Mouse (Mus musculus) testis, adult 2 months (tissue): ENCODE measurements around the gene Arhgef38. TPM values are rescaled to one million over a fixed set of nuclear protein-coding genes. Genes with fewer than 3 reads are reported as not detected.

Experiments used
- H3K27ac ChIP-seq: fragments of 200-500 bp; 2 replicates; pipeline ENCODE4 v1.5.1; 2012; ENCODE audit warnings: low read depth, low read length; ENCODE audit not compliant: control insufficient read depth, insufficient read depth
- H3K27me3 ChIP-seq: fragments of 200-500 bp; 2 replicates; pipeline ENCODE4 v1.6.1; 2012; ENCODE audit warnings: mild to moderate bottlenecking, low read length, moderate library complexity; ENCODE audit not compliant: control insufficient read depth, insufficient read depth
- H3K36me3 ChIP-seq: fragments of 200-500 bp; 2 replicates; pipeline ENCODE4 v1.6.1; 2012; ENCODE audit warnings: mild to moderate bottlenecking, low read length; ENCODE audit not compliant: control insufficient read depth, insufficient read depth
- H3K4me1 ChIP-seq: fragments of 200-500 bp; 2 replicates; pipeline ENCODE4 v1.6.1; 2012; ENCODE audit warnings: low read length; ENCODE audit not compliant: control insufficient read depth, insufficient read depth
- H3K4me3 ChIP-seq: fragments of 200-500 bp; 2 replicates; pipeline ENCODE4 v1.5.1; 2012; ENCODE audit warnings: low read depth, mild to moderate bottlenecking, low read length, moderate library complexity, mixed read lengths; ENCODE audit not compliant: control insufficient read depth
- CTCF ChIP-seq: fragments of 200-500 bp; IDR thresholded peaks from 2 replicates; pipeline ENCODE4 v1.5.1; 2012; ENCODE audit warnings: low read depth, mild to moderate bottlenecking, inconsistent platforms, low read length, moderate library complexity; ENCODE audit not compliant: control insufficient read depth, insufficient read depth, insufficient replicate concordance
- POLR2A ChIP-seq: fragments of 200-500 bp; IDR thresholded peaks from 2 replicates; pipeline ENCODE4 v1.6.1; 2012; ENCODE audit warnings: low read depth, mild to moderate bottlenecking, inconsistent platforms, low read length, moderate library complexity; ENCODE audit not compliant: control insufficient read depth
- polyA plus RNA-seq: library from polyadenylated mRNA; depleted of rRNA; stranded (reverse); fragments of >200 nt; gene quantifications from 2 replicates; pipeline ENCODE4 v1.2.3, GENCODE M21; 2012; rRNA removed

Arhgef38 gene
- polyA plus RNA-seq, 1 experiment = not detected

DNA sequence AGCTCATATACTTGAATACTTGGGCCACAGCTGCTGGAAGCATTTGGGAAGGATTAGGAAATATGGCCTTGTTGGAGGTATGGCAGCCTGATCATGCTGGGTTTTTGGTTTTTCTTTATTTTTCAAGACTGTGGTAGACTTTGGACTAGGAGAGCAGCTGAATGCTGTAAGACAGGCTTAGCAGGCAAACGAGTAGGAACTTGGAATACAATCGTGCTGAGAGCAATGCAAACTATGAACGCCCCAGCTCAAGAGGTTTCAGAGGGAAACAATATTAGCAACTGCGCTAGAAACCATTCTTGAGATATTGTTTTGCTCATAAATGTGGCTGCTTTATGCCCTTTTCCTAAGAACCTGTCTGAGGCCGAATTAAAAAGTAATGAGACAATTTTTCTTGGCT is 152.0 kb downstream of the Arhgef38 start:
- Histone ChIP-seq H3K27ac (no peak overlapping the region), H3K4me3 (no peak overlapping the region), H3K27me3 (no peaks in the 10 kb centered on the region), H3K36me3 (no peaks in the 10 kb centered on the region; the same call in 1 of the 2 replicates), H3K4me1 (no peaks in the 10 kb centered on the region)
- TF ChIP-seq CTCF (no peak), POLR2A (no peak)

DNA sequence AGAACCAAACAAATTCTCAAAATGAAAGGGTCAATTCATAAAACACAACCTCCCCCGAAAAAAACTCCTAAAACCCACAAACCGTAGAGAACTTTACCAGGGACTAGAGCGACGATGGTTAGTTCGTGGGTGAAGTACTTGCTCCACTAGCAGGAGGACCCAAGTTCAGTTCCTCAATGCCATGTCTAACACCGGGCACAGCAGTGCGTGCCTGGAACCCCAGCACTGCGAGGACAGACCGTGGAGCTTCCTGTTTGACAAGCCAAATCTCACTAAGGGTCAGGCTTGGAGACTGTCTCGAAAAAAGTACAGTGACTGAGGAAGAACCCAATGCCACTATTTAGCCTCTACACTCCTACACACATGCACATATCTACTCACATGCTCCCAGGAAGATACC is 159.2 kb downstream of the Arhgef38 start:
- Histone ChIP-seq H3K4me1 (no peaks in the 10 kb centered on the region), H3K36me3 (no peaks in the 10 kb centered on the region), H3K27ac (no peak overlapping the region), H3K27me3 (no peaks in the 10 kb centered on the region), H3K4me3 (no peak overlapping the region)
- TF ChIP-seq CTCF (no peak), POLR2A (no peak)

Other genes with a start within 250 kb of the Arhgef38 start
- gene Ints12, start 143.1 kb downstream of the Arhgef38 start, polyA plus RNA-seq = 12.6 and 13.6 TPM in 2 replicates
- gene Gstcd, start 142.9 kb downstream of the Arhgef38 start, polyA plus RNA-seq = 18.7 and 21.8 TPM in 2 replicates
- 60.0 and 63.4 TPM in 2 replicates for gene Ppa2, start 75.2 kb upstream of the Arhgef38 start, polyA plus RNA-seq